Mouse (Mus musculus) midbrain, embryonic 10.5 days (tissue): ENCODE data around the gene Pam. TPM values are rescaled to one million over a fixed set of nuclear protein-coding genes. Genes with fewer than 3 reads are reported as not detected.
"Not testable (repeated sequence)": the region's sequence is repeated elsewhere in the genome, so short reads cannot be mapped to it uniquely, and the experiment has no call there.

Source experiments
- DNase-seq: peaks from one replicate; pipeline ENCODE4 v3.0.0-alpha.2; 2017; ENCODE audit warnings: low spot score
- H3K27ac ChIP-seq: fragments of 300-500 bp; sonication (generic); replicated peaks from 2 replicates; pipeline ENCODE4 v1.5.1; 2016; ENCODE audit warnings: mild to moderate bottlenecking
- H3K27me3 ChIP-seq: fragments of 300-500 bp; sonication (generic); 2 replicates; pipeline ENCODE4 v1.6.1; 2016; ENCODE audit warnings: low read depth, mild to moderate bottlenecking; ENCODE audit not compliant: poor library complexity, severe bottlenecking
- H3K36me3 ChIP-seq: fragments of 300-500 bp; sonication (generic); 2 replicates; pipeline ENCODE4 v1.6.1; 2016; ENCODE audit warnings: mild to moderate bottlenecking, moderate library complexity
- H3K4me1 ChIP-seq: fragments of 300-500 bp; sonication (generic); 2 replicates; pipeline ENCODE4 v1.6.1; 2016
- H3K4me3 ChIP-seq: fragments of 300-500 bp; sonication (generic); 2 replicates; pipeline ENCODE4 v1.5.1; 2016; ENCODE audit warnings: mild to moderate bottlenecking, moderate library complexity
- H3K9me3 ChIP-seq: fragments of 300-500 bp; sonication (generic); replicated peaks from 2 replicates; pipeline ENCODE4 v1.6.1; 2016; ENCODE audit warnings: mild to moderate bottlenecking
- WGBS: fragments of 180-500 bp; shearing (Covaris S2); methylation state at CpG from one replicate; pipeline ENCODE4 v1.1.7; 2016; 5-methylcytosine and 5-hydroxymethylcytosine counted together
- polyA plus RNA-seq: library from polyadenylated mRNA; unstranded; fragments of >200 nt; fragmentation: Nextera tagmentation; extraction: Ambion mirVana; gene quantifications from 2 replicates; pipeline ENCODE4 v1.2.1, GENCODE M21; 2016

The Pam gene
- polyA plus RNA-seq, 1 experiment from 2014 or later = 18.9 TPM

DNA sequence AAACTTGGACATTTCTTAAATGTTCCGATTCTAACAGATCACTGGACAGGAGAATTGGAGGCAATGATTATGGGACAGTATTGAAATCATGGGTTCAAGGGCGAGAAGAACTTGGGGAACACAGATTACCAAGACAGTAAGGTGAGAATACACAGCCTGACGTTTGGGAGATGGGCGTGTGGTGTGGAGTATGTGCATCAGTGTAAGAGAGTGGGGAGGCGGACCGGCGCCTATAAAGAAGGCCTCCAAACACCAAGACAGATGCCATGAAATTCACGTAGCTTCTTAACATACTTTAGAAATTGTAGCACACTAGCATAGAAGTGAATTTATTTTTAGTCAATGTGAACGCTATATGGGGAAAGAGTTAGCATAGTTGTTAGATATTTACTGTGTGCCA is 76.5 kb downstream of the Pam start:
- WGBS = 89% methylated on average over 9 of the region's 9 CpGs
- Histone ChIP-seq H3K36me3 (no peaks in the 10 kb centered on the region), H3K9me3 (no peaks in the 10 kb centered on the region), H3K4me1 (peaks cover 14% of the 10 kb centered on the region), H3K27me3 (no peaks in the 10 kb centered on the region), H3K27ac (no peak overlapping the region), H3K4me3 (no peak overlapping the region)
- DNase-seq = no peak

DNA sequence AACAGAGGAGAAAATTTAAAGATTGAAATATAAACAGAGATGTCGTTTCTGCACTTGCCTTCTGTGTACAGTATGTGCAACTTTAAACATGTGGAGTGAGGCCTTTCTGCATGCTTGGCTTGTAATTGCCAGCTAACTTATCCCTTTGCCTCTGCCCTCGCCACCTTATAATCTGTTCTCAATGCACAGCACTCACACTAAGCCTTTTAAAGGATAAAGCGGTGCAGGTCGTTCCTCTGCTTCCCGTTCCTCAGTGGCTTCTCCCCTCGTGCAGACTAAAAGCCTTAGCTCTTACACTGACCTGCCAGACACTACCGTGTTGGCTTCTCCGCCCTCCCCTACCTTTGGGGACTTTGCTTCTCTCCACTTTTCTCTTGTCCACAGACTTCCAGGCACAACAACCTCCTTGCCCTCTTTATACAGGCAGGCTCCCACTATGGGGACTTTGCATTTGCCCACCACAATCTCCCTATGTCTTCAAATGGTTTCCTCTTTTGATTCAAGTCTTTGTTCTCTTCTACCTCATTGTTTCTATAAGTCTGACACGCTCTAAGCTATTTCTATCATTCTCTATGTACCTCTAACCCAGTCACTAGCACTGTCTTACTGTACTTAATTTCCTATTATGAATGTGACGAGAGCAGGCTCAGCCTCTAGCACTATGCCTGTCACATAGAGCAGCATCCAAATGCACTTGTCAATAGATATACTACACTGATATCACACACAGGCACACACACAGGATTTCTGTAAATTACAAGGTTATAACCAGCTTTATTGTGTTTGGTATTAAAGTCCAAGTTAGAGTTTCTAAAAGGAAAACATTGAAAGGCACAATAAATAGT is 79.2 kb downstream of the Pam start:
- Histone ChIP-seq H3K9me3 (no peaks in the 10 kb centered on the region), H3K27me3 (no peaks in the 10 kb centered on the region), H3K4me1 (peaks cover 14% of the 10 kb centered on the region), H3K36me3 (no peaks in the 10 kb centered on the region), H3K27ac (peak overlapping the region; percentile 60; the same call in 1 of the 2 replicates), H3K4me3 (no peak overlapping the region; the same call in 1 of the 2 replicates)
- WGBS = 37% methylated on average over 10 of the region's 10 CpGs
- DNase-seq = peak; percentile 27

- no peaks in the 10 kb centered on the region for H3K9me3 ChIP-seq
- WGBS = 74% methylated on average over 4 of the region's 4 CpGs
- no peaks in the 10 kb centered on the region for H3K36me3 ChIP-seq
- DNase-seq = no peak
- peaks cover 14% of the 10 kb centered on the region for H3K4me1 ChIP-seq
- no peak overlapping the region for H3K4me3 ChIP-seq
- H3K27ac ChIP-seq = no peak overlapping the region
- no peaks in the 10 kb centered on the region for H3K27me3 ChIP-seq
These were observed 79.9 kb downstream of the Pam start for GRCm38 (mm10) chr1:98015564-98015963.

- no peak overlapping the region for H3K27ac ChIP-seq
- DNase-seq = no peak
- H3K36me3 ChIP-seq = no peaks in the 10 kb centered on the region
- no peak overlapping the region for H3K4me3 ChIP-seq
- H3K27me3 ChIP-seq = no peaks in the 10 kb centered on the region
- no peaks in the 10 kb centered on the region for H3K9me3 ChIP-seq
- 0 out of 2 replicates have a peak, but pooled peaks cover 2% of the 10 kb centered on the region for H3K4me1 ChIP-seq
- WGBS = 85% methylated on average over 7 of the region's 7 CpGs
These were observed 92.7 kb downstream of the Pam start for GRCm38 (mm10) chr1:98002561-98003425.

GRCm38 (mm10) chr1:97999465-97999864 is 96.0 kb downstream of the Pam start:
- Histone ChIP-seq H3K36me3 (no peaks in the 10 kb centered on the region), H3K4me3 (no peak overlapping the region), H3K27me3 (no peaks in the 10 kb centered on the region), H3K4me1 (no peaks in the 10 kb centered on the region), H3K27ac (no peak overlapping the region), H3K9me3 (no peaks in the 10 kb centered on the region)
- 89% methylated on average over 2 of the region's 2 CpGs for WGBS
- no peak for DNase-seq

DNA sequence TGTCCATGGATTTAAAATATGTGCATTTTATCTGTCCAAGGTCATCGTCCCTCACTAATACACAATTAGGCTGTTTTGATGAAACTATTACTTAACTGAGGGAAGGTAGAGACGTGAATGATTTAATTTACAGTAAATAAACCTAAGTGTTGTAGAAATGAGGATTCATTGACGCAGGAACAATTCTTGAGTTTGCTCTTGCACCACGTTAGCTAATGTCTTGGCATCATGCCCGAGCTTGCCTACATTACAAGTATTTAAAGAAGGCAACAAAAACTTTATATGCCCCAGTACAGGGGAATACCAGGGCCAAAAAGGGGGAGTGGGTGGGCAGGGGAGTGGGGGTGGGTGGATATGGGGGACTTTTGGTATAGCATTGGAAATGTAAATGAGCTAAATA is 96.5 kb downstream of the Pam start:
- WGBS = 89% methylated on average over 5 of the region's 5 CpGs
- not testable (repeated sequence) for H3K36me3 ChIP-seq, H3K9me3 ChIP-seq, H3K4me3 ChIP-seq, DNase-seq, H3K27ac ChIP-seq, H3K27me3 ChIP-seq, H3K4me1 ChIP-seq

- Histone ChIP-seq H3K4me3 (no peak overlapping the region), H3K9me3 (no peaks in the 10 kb centered on the region), H3K27me3 (no peaks in the 10 kb centered on the region), H3K4me1 (no peaks in the 10 kb centered on the region), H3K36me3 (no peaks in the 10 kb centered on the region), H3K27ac (no peak overlapping the region)
- no peak for DNase-seq
- WGBS = 83% methylated on average over 1 of the region's 1 CpGs
These were observed 98.4 kb downstream of the Pam start for GRCm38 (mm10) chr1:97997088-97997487.

DNA sequence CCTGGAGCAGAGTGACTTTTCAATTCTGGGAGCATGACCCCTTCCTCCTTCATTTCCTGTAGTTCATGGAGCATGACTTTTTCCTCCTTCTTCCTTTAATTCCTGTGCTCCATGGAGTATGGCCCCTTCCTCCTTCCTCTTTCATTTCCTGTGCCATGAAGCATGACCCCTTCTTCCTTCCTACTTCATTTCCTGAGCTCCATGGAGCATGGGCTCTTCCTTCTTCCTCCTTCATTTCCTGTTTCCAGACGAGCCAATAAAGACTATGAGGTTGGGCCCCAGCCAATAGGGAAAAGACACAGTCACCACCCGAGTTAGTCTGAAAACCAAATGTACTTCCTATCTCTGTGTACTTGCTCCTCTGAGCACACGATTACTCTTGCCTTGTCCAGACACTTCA is 103.5 kb downstream of the Pam start:
- no peaks in the 10 kb centered on the region for H3K4me1 ChIP-seq
- no peaks in the 10 kb centered on the region for H3K9me3 ChIP-seq
- no peak overlapping the region for H3K4me3 ChIP-seq
- no peaks in the 10 kb centered on the region for H3K27me3 ChIP-seq
- DNase-seq = no peak
- H3K36me3 ChIP-seq = no peaks in the 10 kb centered on the region
- no peak overlapping the region for H3K27ac ChIP-seq
- WGBS = 76% methylated on average over 3 of the region's 3 CpGs

DNA sequence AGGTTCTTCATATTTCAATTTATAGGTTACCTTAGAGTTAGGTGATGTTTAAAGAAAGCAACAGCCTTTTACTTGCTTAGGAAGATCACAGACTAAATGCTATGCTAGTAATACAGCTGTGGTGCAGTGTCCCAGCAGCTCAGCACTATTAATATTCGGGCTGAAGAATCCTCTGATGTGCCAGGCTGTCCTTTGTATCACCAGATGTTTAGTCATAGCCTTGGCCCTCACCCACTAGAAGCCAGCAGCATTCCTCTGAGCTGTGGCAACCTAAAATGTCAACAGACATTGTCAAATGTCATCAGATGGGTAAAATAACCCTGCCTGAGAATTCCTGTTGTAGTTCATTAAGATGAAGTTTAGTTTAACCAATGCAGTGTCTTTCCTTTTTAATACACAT is 112.3 kb downstream of the Pam start:
- Histone ChIP-seq H3K4me1 (0 out of 2 replicates have a peak, but pooled peaks cover 2% of the 10 kb centered on the region), H3K27me3 (no peaks in the 10 kb centered on the region), H3K27ac (no peak overlapping the region), H3K36me3 (no peaks in the 10 kb centered on the region), H3K9me3 (no peaks in the 10 kb centered on the region), H3K4me3 (no peak overlapping the region)
- no peak for DNase-seq
- 82% methylated on average over 1 of the region's 1 CpGs for WGBS

- no peak for DNase-seq
- peaks cover 37% of the 10 kb centered on the region for H3K4me1 ChIP-seq
These were observed 116.0 kb downstream of the Pam start for GRCm38 (mm10) chr1:97979422-97979821.

DNA sequence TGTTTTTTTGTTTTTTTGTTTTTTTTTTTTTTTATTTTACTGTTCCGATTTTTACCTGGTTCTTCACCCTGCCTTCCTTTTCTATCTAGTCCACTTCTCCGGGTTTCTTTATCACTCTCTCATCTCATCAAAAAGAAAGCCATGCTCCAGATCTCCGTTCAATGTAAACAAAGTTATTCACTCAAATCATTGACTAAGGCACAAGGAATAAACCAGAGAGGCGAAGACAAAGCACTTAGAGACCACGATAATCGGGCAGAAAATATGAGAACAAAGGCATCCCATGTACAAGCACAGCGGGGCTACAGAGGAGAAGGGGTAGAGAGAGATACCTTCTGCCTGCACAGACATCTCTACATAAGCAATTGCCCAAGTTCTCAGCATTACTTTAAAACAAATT is 117.9 kb downstream of the Pam start:
- peak overlapping the region; percentile 71 for H3K4me3 ChIP-seq
- 13% methylated on average over 7 of the region's 7 CpGs for WGBS
- peaks cover 37% of the 10 kb centered on the region for H3K4me1 ChIP-seq
- no peaks in the 10 kb centered on the region for H3K27me3 ChIP-seq
- H3K9me3 ChIP-seq = no peaks in the 10 kb centered on the region
- no peak for DNase-seq
- no peaks in the 10 kb centered on the region for H3K36me3 ChIP-seq
- H3K27ac ChIP-seq = peak overlapping the region; percentile 93

More at GRCm38 (mm10) chr1:97979422-97979821, 116.0 kb downstream of the Pam start:
- no peaks in the 10 kb centered on the region for H3K27me3 ChIP-seq
- H3K9me3 ChIP-seq = no peaks in the 10 kb centered on the region
- no peak overlapping the region for H3K4me3 ChIP-seq
- no peaks in the 10 kb centered on the region for H3K36me3 ChIP-seq
- 75% methylated on average over 1 of the region's 1 CpGs for WGBS
- H3K27ac ChIP-seq = no peak overlapping the region

- DNase-seq = peak; percentile 79
- WGBS = 1% methylated on average over 47 of the region's 47 CpGs
- Histone ChIP-seq H3K27ac (peak overlapping the region; percentile 93), H3K27me3 (no peaks in the 10 kb centered on the region), H3K9me3 (no peaks in the 10 kb centered on the region), H3K4me3 (peak overlapping the region; percentile 71), H3K4me1 (peaks cover 37% of the 10 kb centered on the region), H3K36me3 (no peaks in the 10 kb centered on the region)
These were observed 118.5 kb downstream of the Pam start for GRCm38 (mm10) chr1:97976873-97977473.
